Mouse (Mus musculus) ES-E14 (cell line): ENCODE measurements at regions not wholly inside any gene's neighbourhood (a gene's known extent, or its start where the extent isn't known, plus 50 kb on each side); places are given as distances from the start of the nearest gene placed in this dataset.

ENCODE experiments used
- DNase-seq: peaks from one replicate; pipeline ENCODE4 v3.0.0-alpha.2; 2013; ENCODE audit warnings: low read depth, low spot score
- H3K27ac ChIP-seq: 2 replicates; pipeline ENCODE4 v1.5.1; 2012; ENCODE audit warnings: low read depth, mild to moderate bottlenecking, low read length, moderate library complexity, mixed read lengths; ENCODE audit not compliant: poor library complexity, insufficient read depth, severe bottlenecking
- H3K36me3 ChIP-seq: 2 replicates; pipeline ENCODE4 v1.6.1; 2012; ENCODE audit warnings: mild to moderate bottlenecking, low read length, moderate library complexity, mixed read lengths; ENCODE audit not compliant: control insufficient read depth, poor library complexity, insufficient read depth, severe bottlenecking
- H3K4me1 ChIP-seq, 2 experiments: fragments of 150-350 bp in 1 of 2; sonication (generic) in 1 of 2; 2 replicates each; pipeline ENCODE4 v1.6.1; 2012; ENCODE audit warnings: low read length in 2 of 2, mild to moderate bottlenecking in 1 of 2, mixed read lengths in 1 of 2; ENCODE audit not compliant: control insufficient read depth in 2 of 2, insufficient read depth in 2 of 2, poor library complexity in 1 of 2
- H3K4me3 ChIP-seq, 2 experiments: fragments of 150-350 bp in 1 of 2; sonication (generic) in 1 of 2; 2 replicates each; pipeline ENCODE4 v1.5.1; 2012; ENCODE audit warnings: low read length in 2 of 2, low read depth in 1 of 2, mild to moderate bottlenecking in 1 of 2, mixed read lengths in 1 of 2; ENCODE audit not compliant: insufficient read depth in 1 of 2, poor library complexity in 1 of 2, severe bottlenecking in 1 of 2
- H3K9ac ChIP-seq: 2 replicates; pipeline ENCODE4 v1.6.1; 2012; ENCODE audit warnings: low read depth, mild to moderate bottlenecking, low read length, mixed read lengths; ENCODE audit not compliant: poor library complexity, insufficient read depth, severe bottlenecking
- H3K9me3 ChIP-seq: fragments of 150-350 bp; sonication (generic); 2 replicates; pipeline ENCODE4 v1.6.1; 2012; ENCODE audit warnings: low read depth, mild to moderate bottlenecking, low read length; ENCODE audit not compliant: control insufficient read depth, insufficient read depth
- CHD2 ChIP-seq: IDR thresholded peaks from 2 replicates; pipeline ENCODE4 v1.6.1; 2014; ENCODE audit warnings: mild to moderate bottlenecking, low read depth, low read length, inconsistent platforms
- HCFC1 ChIP-seq: IDR thresholded peaks from 2 replicates; pipeline ENCODE4 v1.6.1; 2012; ENCODE audit warnings: low read length, inconsistent platforms, borderline replicate concordance; ENCODE audit not compliant: insufficient read depth
- MAFK ChIP-seq: IDR thresholded peaks from 2 replicates; pipeline ENCODE4 v1.6.1; 2014; ENCODE audit warnings: mild to moderate bottlenecking, low read depth, low read length, inconsistent platforms; ENCODE audit not compliant: insufficient read depth
- ZC3H11A ChIP-seq: IDR thresholded peaks from 2 replicates; pipeline ENCODE4 v1.6.1; 2012; ENCODE audit warnings: low read depth, mild to moderate bottlenecking, inconsistent platforms, low read length, borderline replicate concordance
- ZNF384 ChIP-seq: IDR thresholded peaks from 2 replicates; pipeline ENCODE4 v1.6.1; 2012; ENCODE audit warnings: low read depth, low read length, inconsistent platforms
- in situ Hi-C, 2 experiments: fragments of 600-800 bp; cut with MboI; formaldehyde crosslinking; loops; one replicate each; pipeline ENCODE4 v1.15.1; 2025; ENCODE audit warnings: low sequenced_read_pairs in 2 of 2, inconsistent platforms in 1 of 2; ENCODE audit not compliant: unreplicated experiment in 2 of 2

DNA sequence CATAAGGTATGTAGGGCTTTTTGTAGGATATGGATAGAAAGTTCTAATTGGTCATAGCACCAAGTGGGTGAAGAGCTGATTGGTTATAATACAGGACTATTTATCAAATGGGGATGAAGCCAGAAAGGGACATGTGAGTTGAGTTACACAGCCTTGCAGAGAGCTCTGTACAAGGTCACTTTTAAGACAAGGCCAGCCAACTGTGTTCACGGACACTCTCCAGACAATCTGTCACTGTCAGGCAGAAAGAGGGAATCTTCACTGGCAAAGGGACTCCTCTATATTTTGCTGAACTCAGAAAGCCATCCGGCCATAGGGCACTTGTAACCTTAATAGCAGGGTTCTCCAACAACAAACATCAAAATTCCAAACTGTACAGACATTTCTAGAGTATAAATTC is 95.5 kb upstream of the Il15 start:
- H3K36me3 ChIP-seq = no peaks in the 10 kb centered on the region
- no peaks in the 10 kb centered on the region for H3K9me3 ChIP-seq
- H3K4me3 ChIP-seq = no peak overlapping the region
- no peak overlapping the region for H3K9ac ChIP-seq
- in situ Hi-C loops = no loop called here
- H3K4me1 ChIP-seq = no peaks in the 10 kb centered on the region
- no peak for DNase-seq
- TF ChIP-seq CHD2 (no peak), MAFK (no peak), ZNF384 (no peak), ZC3H11A (no peak), HCFC1 (no peak)
- H3K27ac ChIP-seq = no peak overlapping the region

DNA sequence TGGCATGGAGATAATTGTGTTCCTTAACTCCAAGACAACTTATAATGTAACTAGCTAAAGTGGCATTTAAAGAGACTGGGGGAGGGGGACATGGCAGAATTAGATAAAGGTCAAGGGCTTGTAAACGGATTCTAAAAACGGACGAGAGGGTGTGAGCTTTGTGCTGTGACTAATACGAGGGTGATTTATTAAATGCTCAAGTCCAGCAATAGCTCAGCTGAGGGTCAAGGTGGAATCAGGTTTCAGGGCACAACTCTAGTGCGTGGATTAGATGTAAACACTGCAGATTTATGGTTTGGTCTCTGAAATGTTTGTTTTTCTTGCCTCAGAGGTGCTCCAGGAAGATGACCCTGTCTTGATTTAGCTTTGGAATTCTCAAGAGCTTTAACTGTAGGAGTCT is 74.8 kb upstream of the Il15 start:
- Histone ChIP-seq H3K4me3 (no peak overlapping the region), H3K4me1 (no peaks in the 10 kb centered on the region), H3K27ac (no peak overlapping the region), H3K36me3 (no peaks in the 10 kb centered on the region), H3K9ac (no peak overlapping the region), H3K9me3 (no peaks in the 10 kb centered on the region)
- in situ Hi-C loops = no loop called here
- no peak for TF ChIP-seq ZC3H11A
- TF ChIP-seq CHD2 = no peak
- TF ChIP-seq HCFC1 = no peak
- TF ChIP-seq ZNF384 = no peak
- no peak for TF ChIP-seq MAFK
- DNase-seq = no peak

DNA sequence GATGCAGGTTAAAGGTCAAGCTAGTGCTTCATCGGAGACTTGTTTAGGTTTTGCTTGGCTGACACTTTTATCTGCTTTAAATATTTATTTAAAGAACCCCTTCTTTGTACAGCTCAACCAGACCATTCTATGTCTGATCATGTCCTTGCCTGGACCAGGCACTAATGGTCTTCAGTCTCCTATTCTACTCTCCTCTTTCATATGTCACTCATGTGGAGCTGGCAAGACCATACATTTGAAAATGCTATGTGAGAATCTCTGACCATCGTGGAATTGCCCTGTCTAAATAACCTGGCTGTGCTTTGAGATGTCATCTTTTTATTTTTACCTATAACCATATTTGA is 74.4 kb upstream of the Il15 start:
- in situ Hi-C loops = no loop called here
- Histone ChIP-seq H3K9ac (no peak overlapping the region), H3K4me1 (no peaks in the 10 kb centered on the region), H3K4me3 (no peak overlapping the region), H3K9me3 (no peaks in the 10 kb centered on the region), H3K27ac (no peak overlapping the region), H3K36me3 (no peaks in the 10 kb centered on the region)
- TF ChIP-seq HCFC1 = no peak
- TF ChIP-seq MAFK = no peak
- TF ChIP-seq CHD2 = no peak
- TF ChIP-seq ZC3H11A = no peak
- no peak for TF ChIP-seq ZNF384
- no peak for DNase-seq

DNA sequence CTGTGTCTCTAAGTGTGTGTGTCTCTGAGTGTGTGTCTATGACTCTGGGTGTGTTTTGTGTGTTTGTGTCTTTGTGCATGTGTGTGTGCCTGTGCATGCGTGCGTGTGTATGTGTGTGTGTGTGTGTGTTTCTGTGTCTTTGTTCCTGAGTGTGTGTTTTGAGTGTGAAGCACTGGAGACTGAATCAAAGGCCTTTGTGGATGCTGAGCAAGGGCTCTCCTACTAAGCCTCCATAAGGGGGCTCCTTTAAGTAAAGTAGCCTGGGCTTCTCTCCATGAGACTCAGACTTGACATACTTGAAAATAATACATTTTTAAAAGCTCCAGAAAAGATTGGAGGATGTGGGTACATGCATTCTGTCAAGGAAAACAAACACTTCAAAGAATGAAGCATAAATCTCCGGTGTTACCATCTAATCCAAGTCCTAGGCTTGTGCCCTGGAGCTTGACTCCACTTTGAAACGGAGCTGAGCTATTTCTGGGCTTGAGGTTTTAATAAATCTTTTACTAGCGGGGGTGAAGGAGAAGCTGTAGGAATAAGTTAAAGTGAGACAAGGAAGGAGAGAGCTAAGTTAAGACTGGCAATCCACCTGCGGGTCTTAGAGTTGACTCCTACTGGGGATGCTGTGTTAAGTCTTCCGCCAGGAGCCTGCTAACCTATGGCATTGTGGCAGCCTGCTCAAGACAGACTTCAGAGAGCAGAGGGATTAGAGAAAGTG is 73.8 kb upstream of the Il15 start:
- Histone ChIP-seq H3K4me1 (no peaks in the 10 kb centered on the region), H3K4me3 (no peak overlapping the region), H3K36me3 (no peaks in the 10 kb centered on the region), H3K27ac (no peak overlapping the region), H3K9me3 (no peaks in the 10 kb centered on the region), H3K9ac (no peak overlapping the region)
- TF ChIP-seq ZNF384 (no peak), ZC3H11A (no peak), HCFC1 (no peak), MAFK (no peak), CHD2 (no peak)
- no peak for DNase-seq
- in situ Hi-C loops = no loop called here

DNA sequence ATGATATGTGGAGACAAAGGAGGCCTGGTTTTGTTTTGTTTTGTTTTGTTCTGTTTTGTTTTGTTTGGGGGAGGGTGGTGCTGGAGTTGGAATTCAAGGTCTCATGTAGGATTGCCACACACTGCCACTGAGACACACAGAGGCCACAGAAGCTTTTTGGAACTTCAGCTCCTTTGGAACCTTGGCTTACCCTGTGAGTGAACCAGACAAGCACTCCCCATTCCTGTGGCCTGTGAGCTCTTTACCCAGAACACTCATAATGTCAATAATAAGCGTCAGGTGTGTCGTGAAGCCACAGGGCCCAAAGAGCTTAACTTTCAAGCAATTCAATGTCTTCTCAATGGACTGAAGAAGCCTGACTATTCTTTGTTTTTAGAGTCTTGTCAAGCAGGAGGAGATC is 70.2 kb upstream of the Il15 start:
- H3K27ac ChIP-seq = no peak overlapping the region
- no peak overlapping the region for H3K9ac ChIP-seq
- TF ChIP-seq CHD2 (no peak), MAFK (no peak), HCFC1 (no peak), ZC3H11A (no peak), ZNF384 (no peak)
- no peaks in the 10 kb centered on the region for H3K4me1 ChIP-seq
- H3K9me3 ChIP-seq = no peaks in the 10 kb centered on the region
- in situ Hi-C loops = no loop called here
- DNase-seq = no peak
- no peak overlapping the region for H3K4me3 ChIP-seq
- no peaks in the 10 kb centered on the region for H3K36me3 ChIP-seq
